Mouse (Mus musculus) liver, embryonic 13.5 days (tissue): Measurements from ENCODE around the gene Dmap1. TPM values are rescaled to one million over a fixed set of nuclear protein-coding genes. Genes with fewer than 3 reads are reported as not detected.

ENCODE experiments used
- ATAC-seq: fragments of 200-750 bp; cut with Nextera tagmentation; 2 replicates; pipeline ENCODE4 v1.8.0; 2017; ENCODE audit warnings: low read depth, mild to moderate bottlenecking, moderate number of reproducible peaks, moderate library complexity
- DNase-seq: peaks from one replicate; pipeline ENCODE4 v3.0.0; 2022
- H3K27ac ChIP-seq: fragments of 300-500 bp; sonication (generic); 2 replicates; pipeline ENCODE4 v1.5.1; 2015; ENCODE audit warnings: moderate library complexity, mild to moderate bottlenecking, inconsistent platforms
- H3K27me3 ChIP-seq: fragments of 300-500 bp; sonication (generic); 2 replicates; pipeline ENCODE4 v1.6.1; 2015; ENCODE audit warnings: mild to moderate bottlenecking, inconsistent platforms
- H3K36me3 ChIP-seq: fragments of 300-500 bp; sonication (generic); 2 replicates; pipeline ENCODE4 v1.6.1; 2015; ENCODE audit warnings: mild to moderate bottlenecking, inconsistent platforms
- H3K4me1 ChIP-seq: fragments of 300-500 bp; sonication (generic); replicated peaks from 2 replicates; pipeline ENCODE4 v1.6.1; 2015; ENCODE audit warnings: inconsistent platforms
- H3K4me2 ChIP-seq: fragments of 300-500 bp; sonication (generic); 2 replicates; pipeline ENCODE4 v1.6.1; 2015; ENCODE audit warnings: inconsistent platforms, mild to moderate bottlenecking, moderate library complexity
- H3K4me3 ChIP-seq: fragments of 300-500 bp; sonication (generic); replicated peaks from 2 replicates; pipeline ENCODE4 v1.5.1; 2015; ENCODE audit warnings: mild to moderate bottlenecking, inconsistent platforms
- H3K9ac ChIP-seq: fragments of 300-500 bp; sonication (generic); 2 replicates; pipeline ENCODE4 v1.6.1; 2015; ENCODE audit warnings: mild to moderate bottlenecking, inconsistent platforms
- H3K9me3 ChIP-seq: fragments of 300-500 bp; sonication (generic); replicated peaks from 2 replicates; pipeline ENCODE4 v1.6.1; 2016; ENCODE audit warnings: inconsistent platforms
- WGBS: fragments of 180-500 bp; shearing (Covaris S2); methylation state at CpG from one replicate; pipeline ENCODE4 v1.1.7; 2015; ENCODE audit not compliant: insufficient replicate concordance; 5-methylcytosine and 5-hydroxymethylcytosine counted together
- polyA plus RNA-seq: library from polyadenylated mRNA; unstranded; fragments of >200 nt; fragmentation: Nextera tagmentation; extraction: Ambion mirVana; gene quantifications from 2 replicates; pipeline ENCODE4 v1.2.1, GENCODE M21; 2015

Gene Dmap1
- polyA plus RNA-seq, 1 experiment from 2014 or later = 24.4 TPM

DNA sequence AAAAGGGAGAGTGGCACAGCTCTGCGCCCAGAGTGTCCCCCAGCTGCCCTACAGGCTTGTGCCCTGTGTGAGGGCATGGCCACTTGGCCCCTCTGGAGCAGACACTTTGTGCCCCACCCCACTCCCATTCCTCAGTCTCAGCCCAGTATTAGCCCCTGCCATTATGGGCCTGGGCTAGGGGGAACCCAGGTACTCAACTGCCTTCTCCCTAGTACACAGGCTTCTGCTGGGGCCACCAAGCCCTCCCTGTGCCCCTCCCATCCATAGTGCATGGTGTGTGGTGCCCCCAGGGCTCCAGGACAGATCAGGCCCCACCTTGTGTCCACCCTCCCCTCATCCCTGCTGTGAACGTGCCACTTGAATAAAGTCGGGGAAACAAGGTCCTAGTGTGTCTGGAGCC is 8.2 kb downstream of the Dmap1 start:
- Histone ChIP-seq H3K36me3 (peaks cover 61% of the 10 kb centered on the region), H3K9ac (no peak overlapping the region), H3K4me1 (no peaks in the 10 kb centered on the region), H3K4me2 (no peak overlapping the region), H3K27ac (no peak overlapping the region), H3K9me3 (no peaks in the 10 kb centered on the region), H3K27me3 (no peaks in the 10 kb centered on the region), H3K4me3 (no peak overlapping the region)
- DNase-seq = no peak
- WGBS = 80% methylated on average over 3 of the region's 3 CpGs
- no peak for ATAC-seq

DNA sequence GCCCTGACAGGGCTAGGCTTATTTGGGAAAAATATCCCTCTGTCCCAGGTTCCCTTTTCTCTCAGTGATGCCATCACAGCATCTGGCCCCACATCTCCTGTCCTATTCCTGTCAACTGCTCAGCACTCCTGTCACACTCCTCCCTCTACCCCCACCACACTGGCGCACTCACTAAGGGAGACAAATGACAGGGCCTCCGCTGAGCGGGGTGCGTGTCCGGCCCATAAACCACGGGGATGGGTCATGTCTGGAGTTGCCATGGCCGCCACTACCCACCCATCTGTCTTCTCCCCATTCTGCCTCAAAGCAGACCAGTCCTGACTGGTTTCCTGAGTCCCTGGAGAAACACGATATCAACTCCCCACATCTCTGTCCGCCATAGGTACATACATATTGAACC is 10.0 kb downstream of the Dmap1 start:
- no peaks in the 10 kb centered on the region for H3K9me3 ChIP-seq
- H3K27ac ChIP-seq = no peak overlapping the region
- no peak overlapping the region for H3K4me3 ChIP-seq
- ATAC-seq (no peak), DNase-seq (no peak)
- H3K9ac ChIP-seq = no peak overlapping the region
- WGBS = 71% methylated on average over 9 of the region's 9 CpGs
- H3K4me1 ChIP-seq = no peaks in the 10 kb centered on the region
- peaks cover 42% of the 10 kb centered on the region for H3K36me3 ChIP-seq
- no peaks in the 10 kb centered on the region for H3K27me3 ChIP-seq
- H3K4me2 ChIP-seq = no peak overlapping the region

DNA sequence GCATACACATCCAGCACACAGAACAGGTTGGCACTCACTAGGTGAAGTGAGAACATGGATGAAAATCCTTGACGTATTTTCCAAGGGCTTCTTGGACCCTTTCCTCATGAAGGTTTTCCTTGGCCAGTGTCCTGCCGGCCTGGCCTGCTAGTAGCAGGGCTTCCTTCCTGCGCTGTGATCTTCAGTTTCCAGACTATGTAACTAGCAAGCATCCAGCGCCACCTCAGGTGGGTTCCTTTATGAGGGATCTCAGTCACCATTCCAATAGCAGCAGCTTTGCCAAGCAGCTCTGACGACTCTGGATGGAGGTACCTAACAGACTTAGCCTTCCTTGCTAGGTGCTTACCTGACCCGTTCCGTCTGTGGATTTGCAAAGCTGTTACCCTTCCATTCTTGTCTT is 12.2 kb downstream of the Dmap1 start:
- Histone ChIP-seq H3K4me1 (no peaks in the 10 kb centered on the region), H3K9ac (no peak overlapping the region), H3K27me3 (no peaks in the 10 kb centered on the region), H3K4me2 (no peak overlapping the region), H3K9me3 (no peaks in the 10 kb centered on the region), H3K27ac (no peak overlapping the region), H3K36me3 (peaks cover 22% of the 10 kb centered on the region), H3K4me3 (no peak overlapping the region)
- ATAC-seq = no peak
- 70% methylated on average over 7 of the region's 7 CpGs for WGBS
- no peak for DNase-seq

DNA sequence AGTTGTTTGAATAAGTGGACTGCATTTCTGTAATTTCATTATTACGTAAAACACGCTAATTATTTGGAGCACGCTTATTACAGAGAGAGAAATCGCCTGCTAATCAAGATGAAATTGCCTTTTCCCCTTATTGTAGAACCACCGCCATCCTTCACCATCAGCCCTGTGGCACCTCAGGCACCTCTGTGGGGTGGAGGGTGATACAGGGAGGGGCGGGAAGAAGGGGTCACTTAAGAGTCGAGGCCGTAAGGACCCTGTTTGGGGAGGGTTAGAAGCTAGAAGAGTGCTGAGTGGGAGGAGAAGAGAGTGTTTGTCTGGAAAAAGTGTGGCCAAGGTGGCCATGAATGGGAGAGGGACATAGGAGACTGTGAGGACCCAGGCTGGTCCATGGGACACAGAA is 16.0 kb downstream of the Dmap1 start:
- H3K36me3 ChIP-seq = no peaks in the 10 kb centered on the region
- no peaks in the 10 kb centered on the region for H3K9me3 ChIP-seq
- H3K9ac ChIP-seq = no peak overlapping the region
- H3K4me1 ChIP-seq = no peaks in the 10 kb centered on the region
- whole genome bisulfite sequencing = 82% methylated on average over 8 of the region's 8 CpGs
- no peak for ATAC-seq
- no peak for DNase-seq
- no peak overlapping the region for H3K27ac ChIP-seq
- no peak overlapping the region for H3K4me3 ChIP-seq
- no peak overlapping the region for H3K4me2 ChIP-seq
- no peaks in the 10 kb centered on the region for H3K27me3 ChIP-seq

DNA sequence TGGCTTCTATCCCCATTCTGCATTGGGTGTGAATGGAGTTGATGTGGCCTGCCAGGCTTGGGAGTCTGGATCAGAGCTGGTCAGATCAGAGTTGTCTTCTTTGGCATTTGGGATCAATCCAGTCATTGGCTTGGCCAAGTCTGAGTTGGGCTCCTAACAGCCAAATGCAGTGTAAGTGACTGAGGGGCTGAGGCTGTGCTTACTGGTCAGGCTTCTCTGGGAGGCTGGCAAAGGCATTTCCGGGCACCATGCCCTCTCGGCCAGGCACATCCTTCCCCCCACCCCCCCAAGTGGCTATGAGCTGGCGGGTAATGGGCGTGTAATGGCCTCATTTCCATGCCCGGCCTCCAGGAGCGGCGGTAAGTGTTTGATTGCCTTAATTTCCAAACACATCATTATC is 16.5 kb downstream of the Dmap1 start:
- 83% methylated on average over 7 of the region's 7 CpGs for WGBS
- H3K4me1 ChIP-seq = no peaks in the 10 kb centered on the region

DNA sequence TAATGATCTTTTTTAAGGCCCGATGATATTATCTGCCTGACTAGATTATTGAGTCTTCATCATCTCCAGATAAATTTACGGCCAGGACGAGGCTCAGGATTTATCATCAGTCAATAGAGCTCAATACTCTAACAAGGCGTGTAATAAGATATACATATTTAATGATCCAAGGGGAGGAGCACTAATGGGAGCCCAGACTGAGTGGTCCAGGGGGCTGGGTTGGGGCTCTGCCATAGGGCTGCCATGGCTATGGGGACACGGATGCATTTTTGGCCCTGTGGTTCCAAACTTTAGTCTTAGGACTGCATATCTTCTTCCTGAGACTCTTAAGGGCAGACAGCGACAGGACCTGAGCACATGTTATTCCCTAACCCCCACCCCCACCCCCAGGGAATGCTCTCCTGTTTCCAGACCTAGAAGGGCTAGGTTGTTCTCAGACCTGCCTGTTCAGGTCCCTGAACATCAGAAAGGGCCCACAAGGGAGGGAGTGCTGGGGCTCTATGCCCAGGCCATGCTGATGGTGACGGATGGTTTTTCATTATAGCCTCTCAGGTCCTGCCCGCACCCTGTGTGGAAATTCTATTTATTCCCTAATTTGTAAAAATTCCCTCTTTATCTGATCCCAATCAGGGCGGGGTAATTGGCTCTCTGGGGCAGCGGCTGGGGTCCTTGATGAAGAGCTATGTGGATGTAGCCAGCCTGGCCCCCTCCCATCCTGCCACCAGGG is 17.5 kb downstream of the Dmap1 start:
- Histone ChIP-seq H3K9ac (no peak overlapping the region), H3K9me3 (no peaks in the 10 kb centered on the region), H3K4me2 (no peak overlapping the region), H3K27ac (no peak overlapping the region), H3K27me3 (no peaks in the 10 kb centered on the region), H3K4me3 (no peak overlapping the region), H3K36me3 (no peaks in the 10 kb centered on the region), H3K4me1 (no peaks in the 10 kb centered on the region)
- no peak for DNase-seq
- WGBS = 83% methylated on average over 10 of the region's 10 CpGs
- no peak for ATAC-seq

More for the DNA sequence above, 16.5 kb downstream of the Dmap1 start:
- Histone ChIP-seq H3K4me2 (no peak overlapping the region), H3K36me3 (no peaks in the 10 kb centered on the region), H3K9me3 (no peaks in the 10 kb centered on the region), H3K4me3 (no peak overlapping the region), H3K27ac (no peak overlapping the region), H3K9ac (no peak overlapping the region), H3K27me3 (no peaks in the 10 kb centered on the region)
- DNase-seq (no peak), ATAC-seq (no peak)

DNA sequence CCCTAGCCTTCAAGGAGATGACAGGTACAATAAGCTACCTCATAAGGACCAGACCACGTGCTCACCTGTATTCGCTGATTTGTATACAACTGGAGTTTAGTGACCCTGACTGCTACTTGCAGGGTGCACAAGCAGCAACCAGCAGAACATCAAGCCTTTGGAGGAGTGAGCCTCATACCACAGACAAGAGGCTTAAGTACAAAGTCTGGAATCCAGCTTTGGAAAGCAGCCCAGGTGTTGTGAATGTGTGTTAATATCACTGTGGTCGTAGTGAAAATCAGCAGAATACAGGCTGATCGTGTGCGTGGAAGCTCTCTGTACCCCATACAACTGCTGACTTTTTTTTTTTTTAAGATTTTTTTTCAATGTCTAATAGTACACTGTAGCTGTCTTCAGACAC is 22.1 kb downstream of the Dmap1 start:
- Histone ChIP-seq H3K27me3 (no peaks in the 10 kb centered on the region), H3K4me3 (no peak overlapping the region), H3K36me3 (no peaks in the 10 kb centered on the region), H3K9ac (no peak overlapping the region), H3K27ac (no peak overlapping the region), H3K4me1 (no peaks in the 10 kb centered on the region; the same call in 1 of the 2 replicates), H3K4me2 (no peak overlapping the region), H3K9me3 (no peaks in the 10 kb centered on the region)
- ATAC-seq = no peak
- no peak for DNase-seq
- 89% methylated on average over 5 of the region's 5 CpGs for WGBS

DNA sequence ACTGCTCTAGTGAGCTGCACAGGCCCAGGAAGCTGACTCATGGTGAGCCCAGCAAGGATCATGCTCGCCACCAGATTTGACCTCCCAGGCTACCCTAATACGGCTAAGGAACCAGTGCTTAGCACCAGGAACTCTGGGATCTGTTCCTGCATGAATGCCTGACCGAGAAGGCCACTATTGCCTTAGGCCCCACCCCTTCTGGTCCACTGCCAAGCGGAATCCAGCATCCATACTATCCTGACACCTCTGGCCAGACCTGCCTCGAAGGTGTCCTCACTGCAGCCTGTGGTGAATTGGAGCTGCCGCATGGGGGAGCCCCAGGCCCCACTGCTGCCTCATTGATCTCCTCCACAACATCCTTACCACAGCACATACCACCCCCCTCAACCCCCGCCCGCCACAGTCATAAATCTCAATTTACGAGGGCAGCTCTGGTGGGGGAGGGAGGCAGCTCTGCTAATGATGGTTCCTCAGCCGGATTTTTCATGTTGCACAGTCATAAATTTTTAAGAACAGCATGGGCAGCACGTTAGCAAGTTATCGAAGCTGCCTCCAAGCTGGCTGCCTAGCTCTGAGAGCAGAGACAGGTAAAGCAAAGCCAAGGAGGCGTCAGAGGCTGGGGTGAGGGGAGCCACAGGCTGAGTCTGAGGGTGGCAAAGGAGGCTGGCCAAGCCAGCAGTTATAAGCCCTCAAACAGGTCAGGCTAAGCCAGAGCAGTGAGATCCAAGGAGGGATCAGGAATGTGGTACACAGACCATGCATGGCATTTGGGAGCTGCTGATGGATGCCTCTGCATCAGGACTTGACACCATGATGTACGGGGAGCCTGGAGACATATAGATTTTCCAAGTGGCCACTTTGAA is 23.3 kb downstream of the Dmap1 start:
- WGBS = 59% methylated on average over 14 of the region's 14 CpGs
- H3K4me3 ChIP-seq = no peak overlapping the region
- 0 out of 2 replicates have a peak, but pooled peaks have one; percentile 29 for ATAC-seq

DNA sequence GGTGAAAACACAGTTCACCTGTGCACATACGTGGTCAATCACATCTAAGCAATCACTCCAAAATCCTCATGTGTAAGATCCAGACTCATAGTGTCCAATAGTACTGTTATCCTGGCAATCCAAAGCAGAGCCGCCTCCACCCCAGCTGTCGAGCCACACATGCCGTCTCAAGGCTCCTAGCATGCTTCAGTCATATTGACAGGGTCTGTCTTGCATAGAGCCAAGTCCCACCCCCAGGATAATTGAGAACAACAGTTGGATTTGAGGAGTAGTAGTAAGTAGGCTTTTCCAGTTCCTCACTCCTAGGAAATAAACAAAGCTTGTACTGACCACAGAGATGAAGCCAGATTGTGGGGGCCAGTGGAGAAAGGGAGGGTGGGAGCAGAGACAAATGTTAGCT is 24.4 kb downstream of the Dmap1 start:
- WGBS = 82% methylated on average over 4 of the region's 4 CpGs
- Histone ChIP-seq H3K9me3 (no peaks in the 10 kb centered on the region), H3K4me1 (peaks cover 9% of the 10 kb centered on the region), H3K9ac (no peak overlapping the region), H3K4me3 (no peak overlapping the region), H3K27ac (no peak overlapping the region), H3K4me2 (no peak overlapping the region), H3K36me3 (no peaks in the 10 kb centered on the region), H3K27me3 (no peaks in the 10 kb centered on the region)
- DNase-seq = no peak
- ATAC-seq = no peak

More for the DNA sequence above, 23.3 kb downstream of the Dmap1 start:
- H3K27ac ChIP-seq = no peak overlapping the region
- H3K27me3 ChIP-seq = no peaks in the 10 kb centered on the region
- no peaks in the 10 kb centered on the region for H3K36me3 ChIP-seq
- no peak overlapping the region for H3K9ac ChIP-seq
- DNase-seq = no peak
- no peaks in the 10 kb centered on the region; the same call in 1 of the 2 replicates for H3K4me1 ChIP-seq
- H3K4me2 ChIP-seq = no peak overlapping the region
- H3K9me3 ChIP-seq = no peaks in the 10 kb centered on the region

DNA sequence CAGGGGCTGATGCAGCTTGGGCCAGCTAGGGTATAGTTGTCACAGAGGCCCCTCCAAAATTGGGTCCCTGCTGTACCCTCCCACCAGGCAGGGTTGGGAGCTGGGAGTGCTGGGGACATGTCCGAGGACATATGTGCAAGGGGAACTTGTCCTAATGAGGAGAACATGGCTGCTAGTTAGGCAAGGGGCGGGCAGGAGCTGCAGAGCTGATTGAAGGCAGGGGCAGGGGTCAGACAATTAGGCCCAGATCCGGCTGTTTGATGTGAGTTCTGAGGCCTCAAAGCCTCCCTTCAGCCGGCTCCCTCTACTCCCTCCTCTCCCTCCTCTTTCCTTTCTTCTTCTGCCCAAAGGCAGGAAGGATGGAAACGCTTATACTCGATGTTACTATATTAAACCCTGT is 25.1 kb downstream of the Dmap1 start:
- DNase-seq = no peak
- ATAC-seq = no peak
- 59% methylated on average over 6 of the region's 6 CpGs for WGBS
- H3K4me2 ChIP-seq = no peak overlapping the region
- H3K27ac ChIP-seq = no peak overlapping the region
- no peaks in the 10 kb centered on the region for H3K9me3 ChIP-seq
- H3K4me1 ChIP-seq = peaks cover 15% of the 10 kb centered on the region
- H3K36me3 ChIP-seq = no peaks in the 10 kb centered on the region
- H3K4me3 ChIP-seq = no peak overlapping the region
- no peak overlapping the region for H3K9ac ChIP-seq
- no peaks in the 10 kb centered on the region for H3K27me3 ChIP-seq

DNA sequence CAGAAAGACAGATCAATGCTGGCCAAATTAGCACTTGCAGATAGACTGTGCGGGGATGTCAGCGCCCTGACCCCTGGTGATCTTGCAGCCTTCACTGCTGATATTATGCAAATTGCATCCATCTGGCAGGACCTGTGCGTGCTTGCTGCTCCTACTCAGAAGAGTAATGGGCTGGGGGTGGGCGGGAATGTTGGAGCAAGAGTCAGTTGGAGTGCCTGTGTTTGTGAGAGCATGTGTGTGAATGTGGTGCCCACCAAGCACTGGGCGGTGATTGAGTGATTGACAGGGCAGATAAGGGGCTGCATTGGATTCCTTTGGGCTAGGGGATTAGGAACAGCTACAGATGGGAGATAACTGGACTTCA is 26.6 kb downstream of the Dmap1 start:
- H3K27me3 ChIP-seq = no peaks in the 10 kb centered on the region
- H3K4me3 ChIP-seq = no peak overlapping the region
- WGBS = 75% methylated on average over 5 of the region's 5 CpGs
- no peak overlapping the region for H3K4me2 ChIP-seq
- H3K9me3 ChIP-seq = no peaks in the 10 kb centered on the region
- DNase-seq (no peak), ATAC-seq (no peak)
- peaks cover 18% of the 10 kb centered on the region for H3K4me1 ChIP-seq
- H3K9ac ChIP-seq = no peak overlapping the region
- H3K36me3 ChIP-seq = 0 out of 2 replicates have a peak, but pooled peaks cover under 1% of the 10 kb centered on the region
- no peak overlapping the region for H3K27ac ChIP-seq
